Mouse (Mus musculus): ENCODE measurements at regions not wholly inside any gene's neighbourhood (a gene's known extent, or its start where the extent isn't known, plus 50 kb on each side); places are given as distances from the start of the nearest gene placed in this dataset.

DNA sequence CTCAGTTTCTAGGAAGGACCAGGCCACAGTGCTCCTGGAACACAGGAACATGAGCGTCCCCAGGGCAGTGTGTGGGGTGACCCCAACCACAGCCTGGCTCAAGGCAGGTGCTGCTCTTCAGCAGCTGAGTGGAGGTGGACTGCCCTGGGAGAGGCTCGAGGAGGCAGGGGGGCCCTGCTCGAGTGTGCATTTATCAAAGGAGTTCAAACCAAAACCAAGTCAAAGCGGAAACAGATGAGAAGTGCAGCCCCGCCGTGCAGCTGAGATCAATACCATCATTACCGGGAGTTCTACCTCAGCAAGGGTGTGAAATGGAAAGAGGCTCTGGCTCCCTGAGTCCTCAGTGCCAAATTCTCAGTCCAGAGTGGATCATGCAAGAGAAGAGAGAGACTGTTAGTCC lies 81.4 kb upstream of the Parp11 start:
- TF ChIP-seq EP300 (IDR thresholded peaks at IDR 0.05) (no peak), CTCF (IDR thresholded peaks at IDR 0.05) (no peak)
- WGBS, result 36% methylated on average over 7 of the region's 7 CpGs
- Histone ChIP-seq H3K27ac (ENCODE audit: low read length) (no peak overlapping the region), H3K4me3 (ENCODE audit: low read depth, low read length) (no peak overlapping the region), H3K9me3 (ENCODE audit: low read length) (no peaks in the 10 kb centered on the region), H3K9ac (replicated peaks; ENCODE audit: low read depth) (no peak overlapping the region), H3K4me1 (ENCODE audit: insufficient read depth, low read depth, low read length) (no peaks in the 10 kb centered on the region), H3K4me2 (replicated peaks; ENCODE audit: low read depth, low read length) (no peak overlapping the region), H3K27me3 (replicated peaks; ENCODE audit: insufficient read depth, low read length) (no peaks in the 10 kb centered on the region), H3K36me3 (ENCODE audit: insufficient read depth, low read length) (no peaks in the 10 kb centered on the region)
- ATAC-seq, result no peak
- no peak for DNase-seq (ENCODE audit: low spot score)

- H3K9ac ChIP-seq (replicated peaks; ENCODE audit: low read depth), result no peak overlapping the region
- ATAC-seq (no peak), DNase-seq (ENCODE audit: low spot score) (no peak)
- WGBS, result 47% methylated on average over 2 of the region's 2 CpGs
- H3K4me2 ChIP-seq (replicated peaks; ENCODE audit: low read depth, low read length), result no peak overlapping the region
- no peaks in the 10 kb centered on the region for H3K36me3 ChIP-seq (ENCODE audit: insufficient read depth, low read length)
- H3K4me1 ChIP-seq (ENCODE audit: insufficient read depth, low read depth, low read length), result no peaks in the 10 kb centered on the region
- no peak overlapping the region for H3K27ac ChIP-seq (ENCODE audit: low read length)
- H3K27me3 ChIP-seq (replicated peaks; ENCODE audit: insufficient read depth, low read length), result no peaks in the 10 kb centered on the region
- TF ChIP-seq CTCF (IDR thresholded peaks at IDR 0.05) (no peak), EP300 (IDR thresholded peaks at IDR 0.05) (no peak)
- no peak overlapping the region for H3K4me3 ChIP-seq (ENCODE audit: low read depth, low read length)
- no peaks in the 10 kb centered on the region for H3K9me3 ChIP-seq (ENCODE audit: low read length)
Measured at GRCm38 (mm10) chr6:127365651-127366050, 81.0 kb upstream of the Parp11 start.

DNA sequence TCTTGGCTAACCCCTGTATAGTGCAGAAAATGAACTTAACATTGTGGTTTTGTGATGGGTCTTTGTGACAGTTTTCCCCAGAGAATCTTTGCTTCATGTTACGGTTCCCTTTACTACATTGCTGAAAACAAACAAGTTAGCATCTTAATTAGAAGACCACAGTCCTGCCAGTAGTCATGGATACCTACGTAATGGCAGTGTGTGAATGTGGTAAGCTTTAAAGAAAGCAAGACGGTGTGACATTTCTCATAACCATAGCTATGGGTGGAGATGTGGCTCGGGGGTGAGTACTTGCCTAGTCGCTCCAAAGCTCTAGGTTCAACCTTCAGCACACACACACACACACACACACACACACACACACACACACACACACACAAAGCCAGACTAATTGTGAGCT lies 73.6 kb upstream of the Parp11 start:
- DNase-seq (ENCODE audit: low spot score), result no peak
- TF ChIP-seq EP300 (IDR thresholded peaks at IDR 0.05) (no peak), CTCF (IDR thresholded peaks at IDR 0.05) (no peak)
- H3K9ac ChIP-seq (replicated peaks; ENCODE audit: low read depth), result no peak overlapping the region
- no peak overlapping the region for H3K4me2 ChIP-seq (replicated peaks; ENCODE audit: low read depth, low read length)
- no peak overlapping the region for H3K4me3 ChIP-seq (ENCODE audit: low read depth, low read length)
- 88% methylated on average over 5 of the region's 5 CpGs for WGBS
- H3K36me3 ChIP-seq (ENCODE audit: insufficient read depth, low read length), result no peaks in the 10 kb centered on the region
- no peak for ATAC-seq
- H3K27ac ChIP-seq (ENCODE audit: low read length), result no peak overlapping the region
- peaks cover 8% of the 10 kb centered on the region; the same call in 1 of the 2 replicates for H3K4me1 ChIP-seq (ENCODE audit: insufficient read depth, low read depth, low read length)
- H3K27me3 ChIP-seq (replicated peaks; ENCODE audit: insufficient read depth, low read length), result no peaks in the 10 kb centered on the region
- H3K9me3 ChIP-seq (ENCODE audit: low read length), result no peaks in the 10 kb centered on the region

GRCm38 (mm10) chr6:127373797-127374463 lies 72.7 kb upstream of the Parp11 start:
- Histone ChIP-seq H3K4me2 (replicated peaks; ENCODE audit: low read depth, low read length) (no peak overlapping the region), H3K27me3 (replicated peaks; ENCODE audit: insufficient read depth, low read length) (no peaks in the 10 kb centered on the region), H3K4me3 (ENCODE audit: low read depth, low read length) (no peak overlapping the region), H3K9me3 (ENCODE audit: low read length) (no peaks in the 10 kb centered on the region), H3K9ac (replicated peaks; ENCODE audit: low read depth) (no peak overlapping the region), H3K27ac (ENCODE audit: low read length) (no peak overlapping the region), H3K4me1 (ENCODE audit: insufficient read depth, low read depth, low read length) (peaks cover 8% of the 10 kb centered on the region; the same call in 1 of the 2 replicates), H3K36me3 (ENCODE audit: insufficient read depth, low read length) (no peaks in the 10 kb centered on the region)
- no peak for ATAC-seq
- TF ChIP-seq EP300 (IDR thresholded peaks at IDR 0.05) (no peak), CTCF (IDR thresholded peaks at IDR 0.05) (peak; percentile 21; the same call in 1 of the 2 replicates)
- DNase-seq (ENCODE audit: low spot score), result no peak
- 79% methylated on average over 13 of the region's 13 CpGs for WGBS

DNA sequence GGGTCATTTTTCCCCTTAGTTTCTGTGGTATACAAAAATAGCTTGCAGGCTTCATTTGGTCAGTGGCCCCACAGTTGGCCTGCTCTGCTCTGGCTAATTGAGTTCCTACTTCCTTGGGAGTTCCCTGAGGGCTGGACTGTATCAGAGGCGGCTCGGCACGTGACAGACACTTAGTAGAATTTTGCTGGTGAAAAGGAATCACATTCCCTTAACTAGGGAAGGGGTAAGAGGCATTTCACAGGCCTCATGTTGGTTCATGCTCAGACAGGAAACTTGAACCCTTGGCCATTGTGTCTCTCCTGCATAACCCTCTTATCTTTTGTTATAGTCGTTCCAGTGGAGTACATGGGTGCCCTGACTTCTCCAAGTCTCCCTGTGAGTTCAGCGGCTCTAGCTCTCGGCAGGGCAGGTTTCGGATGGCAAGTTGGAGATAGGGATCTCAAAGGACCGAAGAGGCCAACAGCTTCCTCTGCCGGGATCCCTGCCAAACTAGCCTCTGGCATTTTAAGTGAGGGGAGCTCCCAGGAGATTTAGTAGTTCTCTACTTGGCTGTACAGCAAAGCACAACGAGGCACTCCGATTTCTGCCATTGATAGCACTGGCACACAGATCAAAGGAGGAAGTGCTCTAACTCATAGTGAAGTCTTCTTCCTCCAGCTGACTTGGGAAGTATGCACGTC lies 72.0 kb upstream of the Parp11 start:
- Histone ChIP-seq H3K9me3 (ENCODE audit: low read length) (no peaks in the 10 kb centered on the region), H3K4me2 (replicated peaks; ENCODE audit: low read depth, low read length) (no peak overlapping the region), H3K4me3 (ENCODE audit: low read depth, low read length) (no peak overlapping the region), H3K9ac (replicated peaks; ENCODE audit: low read depth) (no peak overlapping the region), H3K27ac (ENCODE audit: low read length) (no peak overlapping the region), H3K27me3 (replicated peaks; ENCODE audit: insufficient read depth, low read length) (no peaks in the 10 kb centered on the region), H3K36me3 (ENCODE audit: insufficient read depth, low read length) (no peaks in the 10 kb centered on the region), H3K4me1 (ENCODE audit: insufficient read depth, low read depth, low read length) (peaks cover 8% of the 10 kb centered on the region; the same call in 1 of the 2 replicates)
- DNase-seq (ENCODE audit: low spot score) (no peak), ATAC-seq (no peak)
- WGBS, result 34% methylated on average over 12 of the region's 12 CpGs
- TF ChIP-seq EP300 (IDR thresholded peaks at IDR 0.05) (no peak), CTCF (IDR thresholded peaks at IDR 0.05) (no peak)

- Histone ChIP-seq H3K9me3 (ENCODE audit: low read length) (no peaks in the 10 kb centered on the region), H3K27ac (ENCODE audit: low read length) (no peak overlapping the region), H3K4me3 (ENCODE audit: low read depth, low read length) (no peak overlapping the region), H3K36me3 (ENCODE audit: insufficient read depth, low read length) (no peaks in the 10 kb centered on the region), H3K27me3 (replicated peaks; ENCODE audit: insufficient read depth, low read length) (no peaks in the 10 kb centered on the region), H3K4me2 (replicated peaks; ENCODE audit: low read depth, low read length) (no peak overlapping the region), H3K4me1 (ENCODE audit: insufficient read depth, low read depth, low read length) (peaks cover 8% of the 10 kb centered on the region; the same call in 1 of the 2 replicates), H3K9ac (replicated peaks; ENCODE audit: low read depth) (no peak overlapping the region)
- DNase-seq (ENCODE audit: low spot score), result no peak
- 78% methylated on average over 2 of the region's 2 CpGs for WGBS
- TF ChIP-seq CTCF (IDR thresholded peaks at IDR 0.05) (no peak), EP300 (IDR thresholded peaks at IDR 0.05) (no peak)
- no peak for ATAC-seq
Measured at GRCm38 (mm10) chr6:127375144-127375529, 71.5 kb upstream of the Parp11 start.

Data from lung, postnatal 0 days (tissue).